Mouse (Mus musculus) E14TG2a.4 (cell line): ENCODE data around the gene Gpr160.

Experiments used
- CTCF ChIP-seq: conservative IDR thresholded peaks from 2 replicates; pipeline ENCODE4 v1.5.1; 2014; ENCODE audit warnings: low read length
- POU5F1 ChIP-seq: IDR thresholded peaks from 2 replicates; pipeline ENCODE4 v1.6.1; 2014; ENCODE audit warnings: low read length, borderline replicate concordance

- TF ChIP-seq CTCF (no peak), POU5F1 (peak; percentile 88)
These were observed 33.3 kb downstream of the Gpr160 start for GRCm38 (mm10) chr3:30889014-30889413.
